Mouse (Mus musculus) E14TG2a.4 (cell line): ENCODE results near the gene Dnaja3.

Experiments
- CTCF ChIP-seq: conservative IDR thresholded peaks from 2 replicates; pipeline ENCODE4 v1.5.1; 2014; ENCODE audit warnings: low read length
- NANOG ChIP-seq: IDR thresholded peaks from 2 replicates; pipeline ENCODE4 v1.6.1; 2014; ENCODE audit warnings: borderline replicate concordance, low read length, mixed read lengths
- POU5F1 ChIP-seq: IDR thresholded peaks from 2 replicates; pipeline ENCODE4 v1.6.1; 2014; ENCODE audit warnings: low read length, borderline replicate concordance

GRCm38 (mm10) chr16:4633661-4634060 is 6.1 kb upstream of the Dnaja3 start:
- no peak for TF ChIP-seq CTCF
- TF ChIP-seq NANOG, result no peak
- TF ChIP-seq POU5F1, result no peak
